Mouse (Mus musculus): ENCODE measurements at regions not wholly inside any gene's neighbourhood (a gene's known extent, or its start where the extent isn't known, plus 50 kb on each side); places are given as distances from the start of the nearest gene placed in this dataset.

- no peak for TF ChIP-seq GATA4 (IDR thresholded peaks at IDR 0.05; ENCODE audit: insufficient replicate concordance, low read length)
These were observed 990.9 kb downstream of the Adgrl2 start for GRCm38 (mm10) chr3:147999330-147999953.

DNA sequence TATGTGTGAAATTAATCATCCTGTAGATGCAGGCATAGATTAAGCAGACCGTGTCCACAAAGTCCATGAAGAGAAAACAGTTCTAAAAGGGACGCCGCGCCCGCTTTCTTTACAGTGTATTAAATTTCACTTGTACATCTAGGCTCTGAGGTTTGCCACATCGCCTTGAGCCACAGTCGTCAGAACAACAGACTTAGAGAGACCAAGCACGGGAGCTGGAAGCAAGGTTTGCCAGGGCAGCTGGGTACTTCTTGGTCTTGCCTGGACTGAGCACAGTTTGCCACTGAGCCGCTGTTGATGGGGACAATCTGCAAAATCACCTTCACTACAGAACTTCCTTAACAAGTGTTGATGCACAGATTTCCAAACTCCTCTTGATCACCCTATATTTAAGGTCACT lies 998.6 kb downstream of the Adgrl2 start:
- TF ChIP-seq GATA4 (IDR thresholded peaks at IDR 0.05; ENCODE audit: insufficient replicate concordance, low read length): no peak

GRCm38 (mm10) chr3:147990831-147991230 lies 999.5 kb downstream of the Adgrl2 start:
- no peak for TF ChIP-seq GATA4 (IDR thresholded peaks at IDR 0.05; ENCODE audit: insufficient replicate concordance, low read length)

DNA sequence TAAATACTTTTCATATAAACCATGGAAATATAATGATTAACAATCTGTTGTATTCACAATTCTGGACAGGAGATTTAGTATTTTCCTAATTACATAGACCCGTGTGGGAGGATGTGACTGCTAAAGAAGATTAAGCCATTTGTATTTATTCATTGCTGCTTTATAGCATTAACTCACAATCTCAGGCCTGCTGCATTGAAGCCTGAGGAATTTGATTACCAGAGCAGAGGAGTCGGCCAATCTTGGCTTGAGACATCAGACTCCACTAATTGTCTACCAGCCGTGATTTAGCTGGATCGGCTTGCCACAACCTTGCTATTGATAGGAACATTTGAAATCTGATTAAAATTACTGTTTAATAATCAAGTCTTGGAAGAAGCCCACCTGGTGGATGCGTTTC lies 1007.5 kb downstream of the Adgrl2 start:
- no peak for TF ChIP-seq GATA4 (IDR thresholded peaks at IDR 0.05; ENCODE audit: insufficient replicate concordance, low read length)

GRCm38 (mm10) chr3:147981621-147982020 lies 1008.7 kb downstream of the Adgrl2 start:
- TF ChIP-seq GATA4 (IDR thresholded peaks at IDR 0.05; ENCODE audit: insufficient replicate concordance, low read length): no peak

DNA sequence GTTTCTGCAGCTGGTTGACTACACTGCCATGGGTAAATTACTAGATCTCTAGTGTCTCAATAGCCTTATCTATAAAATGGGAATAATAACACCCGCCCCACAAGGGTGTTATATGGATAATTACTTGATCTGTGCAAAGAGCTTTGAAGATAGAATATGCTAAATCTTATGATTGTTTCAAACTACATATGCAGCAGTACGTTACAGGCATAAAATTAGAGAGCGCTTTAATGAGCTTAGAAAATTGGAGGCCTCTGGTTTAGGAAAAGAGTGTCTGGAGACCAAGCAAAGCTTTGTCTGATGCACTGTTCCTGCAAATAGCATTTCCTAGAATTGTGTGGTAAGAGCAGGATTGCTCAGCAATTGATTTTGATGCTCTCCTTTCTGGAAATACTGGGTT lies 1013.8 kb downstream of the Adgrl2 start:
- no peak for TF ChIP-seq GATA4 (IDR thresholded peaks at IDR 0.05; ENCODE audit: insufficient replicate concordance, low read length)

DNA sequence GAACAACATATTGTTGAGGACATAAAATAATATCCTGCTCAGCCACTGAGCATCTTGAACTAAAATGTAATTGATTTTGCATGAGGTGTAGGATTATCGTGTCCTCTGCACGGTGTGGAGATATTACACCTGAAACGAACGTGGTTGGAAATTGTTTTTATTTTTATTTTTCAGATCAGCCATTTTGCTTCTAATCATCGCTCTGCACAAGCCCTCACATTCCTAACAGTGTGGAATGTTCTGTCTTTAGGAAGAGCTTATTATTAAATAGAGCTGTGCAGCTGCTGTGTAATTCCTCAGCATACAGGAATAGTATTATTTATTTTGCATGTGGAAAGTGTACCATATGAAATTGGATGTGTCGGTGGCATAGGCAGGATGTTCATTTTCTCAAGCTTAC lies 1014.3 kb downstream of the Adgrl2 start:
- TF ChIP-seq GATA4 (IDR thresholded peaks at IDR 0.05; ENCODE audit: insufficient replicate concordance, low read length): no peak

GRCm38 (mm10) chr3:147975500-147975899 lies 1014.9 kb downstream of the Adgrl2 start:
- TF ChIP-seq GATA4 (IDR thresholded peaks at IDR 0.05; ENCODE audit: insufficient replicate concordance, low read length): no peak

DNA sequence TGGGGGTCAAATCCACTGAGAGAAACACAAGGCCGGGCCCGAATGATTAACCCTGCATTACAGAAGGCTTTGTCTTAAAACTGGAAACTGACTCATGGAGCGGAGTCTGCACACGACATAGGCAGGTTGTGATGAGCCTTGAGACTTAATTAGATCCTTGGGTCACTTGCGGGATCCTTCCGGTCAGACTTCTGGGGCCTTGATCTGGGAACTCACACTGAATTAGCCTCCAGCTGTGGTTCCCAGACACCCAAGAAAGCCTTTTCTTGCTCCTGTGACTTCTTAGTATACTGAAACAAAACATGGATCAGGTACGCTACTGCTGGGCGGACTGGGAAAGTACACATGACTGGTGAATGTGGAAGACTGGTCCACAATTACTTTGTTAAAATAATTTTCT lies 1015.8 kb downstream of the Adgrl2 start:
- TF ChIP-seq GATA4 (IDR thresholded peaks at IDR 0.05; ENCODE audit: insufficient replicate concordance, low read length): no peak

DNA sequence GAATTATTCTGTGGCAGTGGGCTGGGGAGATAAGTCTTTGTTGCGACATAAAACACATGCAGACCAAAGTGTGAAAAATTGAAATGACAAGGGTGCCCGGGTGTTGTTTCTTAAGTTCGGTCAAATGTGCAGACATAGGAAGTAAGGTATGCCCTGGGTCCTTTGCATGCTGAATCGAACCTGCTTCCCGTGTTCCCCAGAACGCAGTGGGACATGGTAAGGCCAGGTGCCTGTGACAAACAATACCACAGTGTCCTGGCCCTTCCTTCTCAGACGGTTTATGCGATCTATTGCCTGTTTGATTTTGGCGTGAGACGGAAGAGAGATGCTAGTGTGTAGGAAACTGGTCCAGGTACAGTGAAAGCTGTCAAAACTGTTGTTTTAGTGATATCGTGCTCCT lies 1022.1 kb downstream of the Adgrl2 start:
- no peak for TF ChIP-seq GATA4 (IDR thresholded peaks at IDR 0.05; ENCODE audit: insufficient replicate concordance, low read length)

- TF ChIP-seq GATA4 (IDR thresholded peaks at IDR 0.05; ENCODE audit: insufficient replicate concordance, low read length): no peak
These were observed 1022.5 kb downstream of the Adgrl2 start for GRCm38 (mm10) chr3:147967866-147968265.

GRCm38 (mm10) chr3:147967261-147967660 lies 1023.1 kb downstream of the Adgrl2 start:
- TF ChIP-seq GATA4 (IDR thresholded peaks at IDR 0.05; ENCODE audit: insufficient replicate concordance, low read length): no peak

- TF ChIP-seq GATA4 (IDR thresholded peaks at IDR 0.05; ENCODE audit: insufficient replicate concordance, low read length): no peak
These were observed 1023.5 kb downstream of the Adgrl2 start for GRCm38 (mm10) chr3:147966827-147967226.

GRCm38 (mm10) chr3:147966379-147966778 lies 1024.0 kb downstream of the Adgrl2 start:
- TF ChIP-seq GATA4 (IDR thresholded peaks at IDR 0.05; ENCODE audit: insufficient replicate concordance, low read length): no peak

- no peak for TF ChIP-seq GATA4 (IDR thresholded peaks at IDR 0.05; ENCODE audit: insufficient replicate concordance, low read length)
These were observed 1026.5 kb downstream of the Adgrl2 start for GRCm38 (mm10) chr3:147963698-147964476.

- TF ChIP-seq GATA4 (IDR thresholded peaks at IDR 0.05; ENCODE audit: insufficient replicate concordance, low read length): no peak
These were observed 1042.2 kb downstream of the Adgrl2 start for GRCm38 (mm10) chr3:147948041-147948592.

All from liver, adult (tissue).